Mouse (Mus musculus): ENCODE data around the gene Steap3.

DNA sequence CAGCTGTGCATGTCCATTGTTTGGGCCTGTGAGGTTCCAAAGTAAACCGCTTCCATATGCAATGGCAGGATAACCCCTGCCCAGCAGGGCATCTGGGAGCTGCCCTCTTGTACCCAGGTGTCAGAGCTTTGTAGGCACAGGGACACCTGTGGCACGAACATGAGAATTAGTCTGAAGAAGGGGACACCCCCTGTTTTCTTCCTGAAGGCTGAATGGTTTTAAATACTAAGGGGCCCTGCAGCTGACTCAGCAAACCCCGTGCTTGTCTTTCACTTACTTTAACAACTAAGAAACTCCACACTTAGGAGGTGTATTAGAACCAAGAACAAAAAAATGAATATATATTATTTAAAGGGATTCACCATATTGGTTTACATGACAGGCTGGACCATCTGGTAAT is 74.4 kb downstream of the Steap3 start:
- no peak for TF ChIP-seq CTCF (IDR thresholded peaks at IDR 0.05; ENCODE audit: low read depth, low read length)
- TF ChIP-seq POLR2A (IDR thresholded peaks at IDR 0.05; ENCODE audit: insufficient read depth, low read length): no peak
- no peak for TF ChIP-seq EP300 (IDR thresholded peaks at IDR 0.05; ENCODE audit: insufficient read depth, low read depth, low read length)
